Mouse (Mus musculus) MEL (cell line): ENCODE measurements at regions not wholly inside any gene's neighbourhood (a gene's known extent, or its start where the extent isn't known, plus 50 kb on each side); places are given as distances from the start of the nearest gene placed in this dataset.
"Not testable (repeated sequence)": the region's sequence is repeated elsewhere in the genome, so short reads cannot be mapped to it uniquely, and the experiment has no call there.

Experiments
- CTCF ChIP-seq, 3 experiments: IDR thresholded peaks in 2 of 3; conservative IDR thresholded peaks in 1 of 3; 2 replicates each; pipeline ENCODE4 v1.5.1; 2011 to 2012; ENCODE audit warnings: low read length in 3 of 3, low read depth in 2 of 3, mild to moderate bottlenecking in 2 of 3, improper control_type of control experiment in 1 of 3, inconsistent platforms in 1 of 3, mixed read lengths in 1 of 3, moderate library complexity in 1 of 3; ENCODE audit not compliant: control insufficient read depth in 1 of 3, insufficient read depth in 1 of 3, poor library complexity in 1 of 3, severe bottlenecking in 1 of 3
- E2F4 ChIP-seq: IDR thresholded peaks from 2 replicates; pipeline ENCODE4 v1.6.1; 2011; ENCODE audit warnings: low read depth, low read length, improper control_type of control experiment, borderline replicate concordance
- GABPA ChIP-seq: IDR thresholded peaks from 2 replicates; pipeline ENCODE4 v1.6.1; 2012; ENCODE audit warnings: low read depth, mild to moderate bottlenecking, inconsistent platforms, low read length, improper control_type of control experiment, moderate library complexity
- JUND ChIP-seq: IDR thresholded peaks from 2 replicates; pipeline ENCODE4 v1.6.1; 2011; ENCODE audit warnings: low read depth, mild to moderate bottlenecking, improper control_type of control experiment, low read length
- MAFK ChIP-seq: IDR thresholded peaks from 2 replicates; pipeline ENCODE4 v1.6.1; 2011; ENCODE audit warnings: low read depth, mild to moderate bottlenecking, low read length, improper control_type of control experiment, borderline replicate concordance
- MAX ChIP-seq: IDR thresholded peaks from 2 replicates; pipeline ENCODE4 v1.6.1; 2011; ENCODE audit warnings: low read length, improper control_type of control experiment
- MEF2A ChIP-seq: IDR thresholded peaks from 2 replicates; pipeline ENCODE4 v1.6.1; 2014; ENCODE audit warnings: low read depth, mild to moderate bottlenecking, inconsistent platforms, low read length, improper control_type of control experiment; ENCODE audit not compliant: poor library complexity, insufficient replicate concordance, severe bottlenecking; ENCODE audit errors: extremely low read depth
- MXI1 ChIP-seq: IDR thresholded peaks from 2 replicates; pipeline ENCODE4 v1.6.1; 2011; ENCODE audit warnings: mild to moderate bottlenecking, low read depth, low read length, improper control_type of control experiment
- MYC ChIP-seq: IDR thresholded peaks from 2 replicates; pipeline ENCODE4 v1.6.1; 2011; ENCODE audit warnings: low read depth, mild to moderate bottlenecking, low read length, improper control_type of control experiment, moderate library complexity
- NRF1 ChIP-seq: IDR thresholded peaks from 2 replicates; pipeline ENCODE4 v1.6.1; 2014; ENCODE audit warnings: low read depth, mild to moderate bottlenecking, inconsistent platforms, low read length, improper control_type of control experiment, moderate library complexity; ENCODE audit not compliant: poor library complexity, insufficient read depth, severe bottlenecking
- POLR2A ChIP-seq, 2 experiments: IDR thresholded peaks; 2 replicates each; pipeline ENCODE4 v1.6.1; 2011 to 2012; ENCODE audit warnings: low read length in 2 of 2, mild to moderate bottlenecking in 2 of 2, control low read depth in 1 of 2, improper control_type of control experiment in 1 of 2, low read depth in 1 of 2, moderate library complexity in 1 of 2; ENCODE audit not compliant: control insufficient read depth in 1 of 2, insufficient read depth in 1 of 2, poor library complexity in 1 of 2
- ZC3H11A ChIP-seq: IDR thresholded peaks from 2 replicates; pipeline ENCODE4 v1.6.1; 2012; ENCODE audit warnings: low read depth, mild to moderate bottlenecking, inconsistent platforms, low read length, improper control_type of control experiment
- ZKSCAN1 ChIP-seq: IDR thresholded peaks from 2 replicates; pipeline ENCODE4 v1.6.1; 2012; ENCODE audit warnings: low read depth, mild to moderate bottlenecking, inconsistent platforms, low read length, improper control_type of control experiment, moderate library complexity
- ZMIZ1 ChIP-seq: IDR thresholded peaks from 2 replicates; pipeline ENCODE4 v1.6.1; 2012; ENCODE audit warnings: low read depth, mild to moderate bottlenecking, inconsistent platforms, low read length, improper control_type of control experiment, moderate library complexity

- not testable (repeated sequence) for TF ChIP-seq CTCF (IDR thresholded peaks at IDR 0.05 in 2 of 3, conservative IDR thresholded peaks at IDR 0.05 in 1 of 3; ENCODE audit: control insufficient read depth in 1 of 3, insufficient read depth in 1 of 3, low read depth in 2 of 3, low read length in 3 of 3, poor library complexity in 1 of 3, severe bottlenecking in 1 of 3); POLR2A (IDR thresholded peaks at IDR 0.05; ENCODE audit: control insufficient read depth in 1 of 2, insufficient read depth in 1 of 2, low read depth in 1 of 2, low read length in 2 of 2, poor library complexity in 1 of 2); ZMIZ1; MEF2A; MYC; ZC3H11A; NRF1; JUND; ZKSCAN1; E2F4; GABPA; MAFK; MXI1; MAX
Observed at GRCm38 (mm10) chr5:22616989-22617388, 66.8 kb upstream of the Orc5 start.
